Mouse (Mus musculus) liver, embryonic 14.5 days (tissue): ENCODE measurements around the gene Rin3.

Source experiments
- CTCF ChIP-seq: IDR thresholded peaks from 2 replicates; pipeline ENCODE4 v1.5.1; 2016; ENCODE audit warnings: antibody characterized with exemption, low read depth, control low read depth
- EP300 ChIP-seq: IDR thresholded peaks from 2 replicates; pipeline ENCODE4 v1.6.1; 2016; ENCODE audit warnings: antibody characterized with exemption, low read depth

GRCm38 (mm10) chr12:102350997-102351396 lies 68.1 kb downstream of the Rin3 start:
- no peak for TF ChIP-seq CTCF
- no peak for TF ChIP-seq EP300
